Mouse (Mus musculus) gastrocnemius, adult 8-10 months (tissue): ENCODE measurements around the gene Psmd9. TPM values are rescaled to one million over a fixed set of nuclear protein-coding genes. Genes with fewer than 3 reads are reported as not detected.

ENCODE experiments used
- DNase-seq, 2 experiments: peaks; one replicate each; pipeline ENCODE4 v3.0.0; 2022; ENCODE audit warnings: low spot score in 2 of 2
- total RNA-seq, 4 experiments: library from RNA; stranded (reverse); gene quantifications; 2 replicates each; pipeline ENCODE4 v1.2.4; 2022

The Psmd9 gene
- total RNA-seq = 10 to 100 TPM; 11.4 to 12.8 (median 12.3) TPM

- no peak for DNase-seq
These were observed at the start of gene Psmd9 for GRCm38 (mm10) chr5:123169284-123169683. TSS of gene Psmd9 (plus strand) at chr5:123169413.

GRCm38 (mm10) chr5:123120624-123121215 is 48.5 kb upstream of the Psmd9 start:
- DNase-seq = no peak

GRCm38 (mm10) chr5:123122181-123122580 is 47.0 kb upstream of the Psmd9 start:
- no peak for DNase-seq

- DNase-seq = no peak
These were observed 44.1 kb upstream of the Psmd9 start for GRCm38 (mm10) chr5:123125105-123125504.

- no peak for DNase-seq
These were observed 43.4 kb upstream of the Psmd9 start for GRCm38 (mm10) chr5:123125638-123126406.

- no peak for DNase-seq
These were observed 42.2 kb upstream of the Psmd9 start for GRCm38 (mm10) chr5:123127031-123127430.

- DNase-seq = no peak
These were observed 40.6 kb upstream of the Psmd9 start for GRCm38 (mm10) chr5:123128426-123129169.

GRCm38 (mm10) chr5:123129170-123129757 is 39.9 kb upstream of the Psmd9 start:
- no peak for DNase-seq

- no peak for DNase-seq
These were observed 39.0 kb upstream of the Psmd9 start for GRCm38 (mm10) chr5:123130030-123130813.

GRCm38 (mm10) chr5:123130814-123131148 is 38.4 kb upstream of the Psmd9 start:
- no peak for DNase-seq

GRCm38 (mm10) chr5:123132308-123133071 is 36.7 kb upstream of the Psmd9 start, which contains the start of gene Rhof:
TSS of gene Rhof (minus strand) at chr5:123132692.
- peak; percentile 66 to 74 for DNase-seq

- DNase-seq = peak; percentile 78 to 83
These were observed 36.0 kb upstream of the Psmd9 start for GRCm38 (mm10) chr5:123133083-123133783.

GRCm38 (mm10) chr5:123133784-123134143 is 35.4 kb upstream of the Psmd9 start:
- no peak for DNase-seq

GRCm38 (mm10) chr5:123134186-123134874 is 34.9 kb upstream of the Psmd9 start:
- peak; percentile 79 to 87 for DNase-seq

GRCm38 (mm10) chr5:123134875-123135382 is 34.3 kb upstream of the Psmd9 start:
- no peak for DNase-seq

- DNase-seq = peak; percentile 94 to 95
These were observed 33.5 kb upstream of the Psmd9 start for GRCm38 (mm10) chr5:123135471-123136360.

GRCm38 (mm10) chr5:123136361-123137043 is 32.7 kb upstream of the Psmd9 start:
- peak; percentile 88 to 90 for DNase-seq
